Mouse (Mus musculus): Measurements from ENCODE around the gene Gdpd1. TPM values are rescaled to one million over a fixed set of nuclear protein-coding genes. Genes with fewer than 3 reads are reported as not detected.

Gene Gdpd1
- total RNA-seq, 1 experiment: 5.0 TPM

- H3K4me1 ChIP-seq (ENCODE audit: control insufficient read depth in 2 of 2, insufficient read depth in 2 of 2, low read length in 2 of 2, poor library complexity in 1 of 2): no peaks in the 10 kb centered on the region
- no peaks in the 10 kb centered on the region for H3K36me3 ChIP-seq (ENCODE audit: control insufficient read depth, insufficient read depth, low read length, poor library complexity, severe bottlenecking)
Observed at GRCm38 (mm10) chr11:87015691-87016090, 58.2 kb downstream of the Gdpd1 start.

GRCm38 (mm10) chr11:87010476-87010875, 63.4 kb downstream of the Gdpd1 start:
- no peak overlapping the region for H3K9ac ChIP-seq (ENCODE audit: insufficient read depth, low read depth, low read length, poor library complexity, severe bottlenecking)
- TF ChIP-seq MAFK (IDR thresholded peaks at IDR 0.05; ENCODE audit: insufficient read depth, low read depth, low read length) (no peak), ZC3H11A (IDR thresholded peaks at IDR 0.05; ENCODE audit: borderline replicate concordance, low read depth, low read length) (peak; percentile 92)
- DNase-seq (ENCODE audit: low read depth, low spot score): peak; percentile 85
- no peaks in the 10 kb centered on the region for H3K4me1 ChIP-seq (ENCODE audit: control insufficient read depth in 2 of 2, insufficient read depth in 2 of 2, low read length in 2 of 2, poor library complexity in 1 of 2)
- H3K36me3 ChIP-seq (ENCODE audit: control insufficient read depth, insufficient read depth, low read length, poor library complexity, severe bottlenecking): no peaks in the 10 kb centered on the region
- H3K9me3 ChIP-seq (ENCODE audit: control insufficient read depth, insufficient read depth, low read depth, low read length): no peaks in the 10 kb centered on the region
- in situ Hi-C loops (cut with MboI; ENCODE audit: low sequenced_read_pairs in 2 of 2, unreplicated experiment in 2 of 2): no loop called here
- no peak overlapping the region for H3K27ac ChIP-seq (ENCODE audit: insufficient read depth, low read depth, low read length, poor library complexity, severe bottlenecking)
- H3K4me3 ChIP-seq (ENCODE audit: insufficient read depth in 1 of 2, low read depth in 1 of 2, low read length in 2 of 2, poor library complexity in 1 of 2, severe bottlenecking in 1 of 2): no peak overlapping the region

More at GRCm38 (mm10) chr11:87015691-87016090, 58.2 kb downstream of the Gdpd1 start:
- H3K4me3 ChIP-seq (ENCODE audit: insufficient read depth in 1 of 2, low read depth in 1 of 2, low read length in 2 of 2, poor library complexity in 1 of 2, severe bottlenecking in 1 of 2): no peak overlapping the region
- in situ Hi-C loops (cut with MboI; ENCODE audit: low sequenced_read_pairs in 2 of 2, unreplicated experiment in 2 of 2): no loop called here
- no peaks in the 10 kb centered on the region for H3K9me3 ChIP-seq (ENCODE audit: control insufficient read depth, insufficient read depth, low read depth, low read length)
- DNase-seq (ENCODE audit: low read depth, low spot score): no peak
- no peak for TF ChIP-seq ZC3H11A (IDR thresholded peaks at IDR 0.05; ENCODE audit: borderline replicate concordance, low read depth, low read length)
- no peak for TF ChIP-seq ZNF384 (IDR thresholded peaks at IDR 0.05; ENCODE audit: low read depth, low read length)
- TF ChIP-seq MAFK (IDR thresholded peaks at IDR 0.05; ENCODE audit: insufficient read depth, low read depth, low read length): no peak
- no peak overlapping the region for H3K27ac ChIP-seq (ENCODE audit: insufficient read depth, low read depth, low read length, poor library complexity, severe bottlenecking)
- no peak overlapping the region for H3K9ac ChIP-seq (ENCODE audit: insufficient read depth, low read depth, low read length, poor library complexity, severe bottlenecking)

GRCm38 (mm10) chr11:87007371-87007770, 66.5 kb downstream of the Gdpd1 start:
- no peak for DNase-seq (ENCODE audit: low read depth, low spot score)
- in situ Hi-C loops (cut with MboI; ENCODE audit: low sequenced_read_pairs in 2 of 2, unreplicated experiment in 2 of 2): loop anchor here (10.0 kb wide), 2 partner anchors 103 to 113 kb away; no protein-coding TSS in a partner anchor
- no peak overlapping the region for H3K9ac ChIP-seq (ENCODE audit: insufficient read depth, low read depth, low read length, poor library complexity, severe bottlenecking)
- no peak for TF ChIP-seq MAFK (IDR thresholded peaks at IDR 0.05; ENCODE audit: insufficient read depth, low read depth, low read length)
- TF ChIP-seq CHD2 (IDR thresholded peaks at IDR 0.05; ENCODE audit: low read depth, low read length): no peak
- no peak for TF ChIP-seq ZC3H11A (IDR thresholded peaks at IDR 0.05; ENCODE audit: borderline replicate concordance, low read depth, low read length)
- TF ChIP-seq HCFC1 (IDR thresholded peaks at IDR 0.05; ENCODE audit: borderline replicate concordance, insufficient read depth, low read length): no peak
- TF ChIP-seq ZNF384 (IDR thresholded peaks at IDR 0.05; ENCODE audit: low read depth, low read length): no peak
- H3K36me3 ChIP-seq (ENCODE audit: control insufficient read depth, insufficient read depth, low read length, poor library complexity, severe bottlenecking): no peaks in the 10 kb centered on the region
- no peak overlapping the region for H3K27ac ChIP-seq (ENCODE audit: insufficient read depth, low read depth, low read length, poor library complexity, severe bottlenecking)
- no peak overlapping the region for H3K4me3 ChIP-seq (ENCODE audit: insufficient read depth in 1 of 2, low read depth in 1 of 2, low read length in 2 of 2, poor library complexity in 1 of 2, severe bottlenecking in 1 of 2)
- no peaks in the 10 kb centered on the region for H3K9me3 ChIP-seq (ENCODE audit: control insufficient read depth, insufficient read depth, low read depth, low read length)
- no peaks in the 10 kb centered on the region for H3K4me1 ChIP-seq (ENCODE audit: control insufficient read depth in 2 of 2, insufficient read depth in 2 of 2, low read length in 2 of 2, poor library complexity in 1 of 2)

- H3K4me3 ChIP-seq (ENCODE audit: insufficient read depth in 1 of 2, low read depth in 1 of 2, low read length in 2 of 2, poor library complexity in 1 of 2, severe bottlenecking in 1 of 2): no peak overlapping the region
- H3K9ac ChIP-seq (ENCODE audit: insufficient read depth, low read depth, low read length, poor library complexity, severe bottlenecking): no peak overlapping the region
- no peaks in the 10 kb centered on the region for H3K9me3 ChIP-seq (ENCODE audit: control insufficient read depth, insufficient read depth, low read depth, low read length)
- DNase-seq (ENCODE audit: low read depth, low spot score): no peak
- no peaks in the 10 kb centered on the region for H3K4me1 ChIP-seq (ENCODE audit: control insufficient read depth in 2 of 2, insufficient read depth in 2 of 2, low read length in 2 of 2, poor library complexity in 1 of 2)
- in situ Hi-C loops (cut with MboI; ENCODE audit: low sequenced_read_pairs in 2 of 2, unreplicated experiment in 2 of 2): loop anchor here (10.0 kb wide), 2 partner anchors 100 to 110 kb away; no protein-coding TSS in a partner anchor
- TF ChIP-seq HCFC1 (IDR thresholded peaks at IDR 0.05; ENCODE audit: borderline replicate concordance, insufficient read depth, low read length) (no peak), ZC3H11A (IDR thresholded peaks at IDR 0.05; ENCODE audit: borderline replicate concordance, low read depth, low read length) (no peak), MAFK (IDR thresholded peaks at IDR 0.05; ENCODE audit: insufficient read depth, low read depth, low read length) (no peak), ZNF384 (IDR thresholded peaks at IDR 0.05; ENCODE audit: low read depth, low read length) (no peak)
- no peaks in the 10 kb centered on the region for H3K36me3 ChIP-seq (ENCODE audit: control insufficient read depth, insufficient read depth, low read length, poor library complexity, severe bottlenecking)
- H3K27ac ChIP-seq (ENCODE audit: insufficient read depth, low read depth, low read length, poor library complexity, severe bottlenecking): no peak overlapping the region
Observed at GRCm38 (mm10) chr11:87004960-87005755, 68.7 kb downstream of the Gdpd1 start.
